Mouse (Mus musculus) bone marrow macrophage, adult 2 months (primary cell): ENCODE results near the gene Usp47.

ENCODE experiments used
- CTCF ChIP-seq: IDR thresholded peaks from 2 replicates; pipeline ENCODE4 v1.5.1; 2012; ENCODE audit warnings: low read depth, mild to moderate bottlenecking, low read length, moderate library complexity
- POLR2A ChIP-seq: IDR thresholded peaks from 2 replicates; pipeline ENCODE4 v1.6.1; 2012; ENCODE audit warnings: mild to moderate bottlenecking, low read depth, low read length, borderline replicate concordance

- TF ChIP-seq CTCF (no peak), POLR2A (no peak)
These were observed 106.5 kb downstream of the Usp47 start for GRCm38 (mm10) chr7:112129851-112130250.
